Mouse (Mus musculus): Measurements from ENCODE around the gene C77080. TPM values are rescaled to one million over a fixed set of nuclear protein-coding genes. Genes with fewer than 3 reads are reported as not detected.

Gene C77080
- polyA plus RNA-seq, 1 experiment from 2014 or later, result 1.4 TPM

DNA sequence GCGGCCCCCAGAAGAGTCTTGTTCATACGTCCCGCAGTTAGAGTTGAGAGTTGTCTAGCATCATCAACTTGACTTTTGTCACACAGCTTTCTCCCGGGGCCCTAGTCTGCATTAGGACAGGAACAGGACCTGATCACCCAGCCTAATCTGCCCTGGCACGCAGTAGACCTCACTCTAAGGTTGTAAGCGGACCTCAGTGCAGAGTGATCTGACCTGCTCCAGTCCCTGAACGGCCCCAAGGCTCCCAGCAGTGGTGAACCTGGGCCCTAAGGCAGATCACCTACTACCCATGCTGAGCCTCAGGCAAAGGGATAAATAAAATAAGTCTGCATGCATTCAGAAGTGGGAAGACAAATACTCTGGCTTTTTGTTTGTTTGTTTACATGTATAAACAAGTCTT is 11.9 kb downstream of the C77080 start:
- peaks cover 34% of the 10 kb centered on the region for H3K4me1 ChIP-seq (replicated peaks)
- no peak for ATAC-seq (replicated peaks; ENCODE audit: insufficient number of reproducible peaks, insufficient read depth, low FRiP score, low read depth)
- H3K4me3 ChIP-seq, result 0 out of 2 replicates have a peak overlapping the region, but pooled peaks have one; percentile 2
- no peaks in the 10 kb centered on the region for H3K9me3 ChIP-seq (replicated peaks)
- no peak overlapping the region for H3K4me2 ChIP-seq
- H3K27ac ChIP-seq, result no peak overlapping the region
- H3K9ac ChIP-seq, result no peak overlapping the region
- peaks cover 80% of the 10 kb centered on the region for H3K27me3 ChIP-seq
- 42% methylated on average over 7 of the region's 7 CpGs for WGBS
- H3K36me3 ChIP-seq, result no peaks in the 10 kb centered on the region

GRCm38 (mm10) chr4:129248243-129248767 is 12.9 kb downstream of the C77080 start:
- peak overlapping the region; percentile 64 for H3K4me3 ChIP-seq
- WGBS, result under 1% methylated on average over 58 of the region's 74 CpGs
- peaks cover 34% of the 10 kb centered on the region for H3K4me1 ChIP-seq (replicated peaks)
- no peak overlapping the region for H3K27ac ChIP-seq
- H3K27me3 ChIP-seq, result peaks cover 82% of the 10 kb centered on the region
- H3K9ac ChIP-seq, result peak overlapping the region; percentile 67
- peak overlapping the region; percentile 98 for H3K4me2 ChIP-seq
- no peak for ATAC-seq (replicated peaks; ENCODE audit: insufficient number of reproducible peaks, insufficient read depth, low FRiP score, low read depth)
- H3K9me3 ChIP-seq (replicated peaks), result no peaks in the 10 kb centered on the region
- H3K36me3 ChIP-seq, result no peaks in the 10 kb centered on the region

- peak overlapping the region; percentile 67 for H3K9ac ChIP-seq
- no peaks in the 10 kb centered on the region for H3K36me3 ChIP-seq
- H3K4me1 ChIP-seq (replicated peaks), result peaks cover 35% of the 10 kb centered on the region
- H3K27me3 ChIP-seq, result peaks cover 86% of the 10 kb centered on the region
- ATAC-seq (replicated peaks; ENCODE audit: insufficient number of reproducible peaks, insufficient read depth, low FRiP score, low read depth), result no peak
- H3K9me3 ChIP-seq (replicated peaks), result no peaks in the 10 kb centered on the region
- H3K4me3 ChIP-seq, result peak overlapping the region; percentile 64
- no peak overlapping the region for H3K27ac ChIP-seq
- peak overlapping the region; percentile 98 for H3K4me2 ChIP-seq
- WGBS, result 11% methylated on average over 24 of the region's 24 CpGs
These were observed 13.6 kb downstream of the C77080 start for GRCm38 (mm10) chr4:129247381-129248242.

- ATAC-seq (replicated peaks; ENCODE audit: insufficient number of reproducible peaks, insufficient read depth, low FRiP score, low read depth), result no peak
- no peak overlapping the region for H3K27ac ChIP-seq
- H3K4me1 ChIP-seq (replicated peaks), result peaks cover 42% of the 10 kb centered on the region
- WGBS, result 41% methylated on average over 15 of the region's 15 CpGs
- H3K9me3 ChIP-seq (replicated peaks), result no peaks in the 10 kb centered on the region
- H3K4me3 ChIP-seq, result peak overlapping the region; percentile 64; the same call in 1 of the 2 replicates
- peak overlapping the region; percentile 98 for H3K4me2 ChIP-seq
- H3K36me3 ChIP-seq, result no peaks in the 10 kb centered on the region
- H3K27me3 ChIP-seq, result peaks cover 84% of the 10 kb centered on the region
- no peak overlapping the region for H3K9ac ChIP-seq
These were observed 14.6 kb downstream of the C77080 start for GRCm38 (mm10) chr4:129246360-129247301.

- no peak overlapping the region for H3K4me3 ChIP-seq
- no peaks in the 10 kb centered on the region for H3K9me3 ChIP-seq (replicated peaks)
- WGBS, result 44% methylated on average over 4 of the region's 4 CpGs
- peaks cover 33% of the 10 kb centered on the region for H3K4me1 ChIP-seq (replicated peaks)
- H3K27ac ChIP-seq, result no peak overlapping the region
- H3K4me2 ChIP-seq, result no peak overlapping the region
- H3K36me3 ChIP-seq, result no peaks in the 10 kb centered on the region
- H3K27me3 ChIP-seq, result peaks cover 84% of the 10 kb centered on the region
- H3K9ac ChIP-seq, result no peak overlapping the region
- ATAC-seq (replicated peaks; ENCODE audit: insufficient number of reproducible peaks, insufficient read depth, low FRiP score, low read depth), result no peak
These were observed 16.4 kb downstream of the C77080 start for GRCm38 (mm10) chr4:129244802-129245201.

- Histone ChIP-seq H3K9me3 (replicated peaks) (no peaks in the 10 kb centered on the region), H3K27ac (0 out of 2 replicates have a peak overlapping the region, but pooled peaks have one; percentile 23), H3K9ac (no peak overlapping the region), H3K4me3 (no peak overlapping the region), H3K27me3 (peaks cover 83% of the 10 kb centered on the region), H3K4me1 (replicated peaks) (peaks cover 40% of the 10 kb centered on the region), H3K4me2 (no peak overlapping the region), H3K36me3 (no peaks in the 10 kb centered on the region)
- ATAC-seq (replicated peaks; ENCODE audit: insufficient number of reproducible peaks, insufficient read depth, low FRiP score, low read depth), result no peak
- 49% methylated on average over 4 of the region's 4 CpGs for WGBS
These were observed 18.4 kb downstream of the C77080 start for GRCm38 (mm10) chr4:129242761-129243160.

DNA sequence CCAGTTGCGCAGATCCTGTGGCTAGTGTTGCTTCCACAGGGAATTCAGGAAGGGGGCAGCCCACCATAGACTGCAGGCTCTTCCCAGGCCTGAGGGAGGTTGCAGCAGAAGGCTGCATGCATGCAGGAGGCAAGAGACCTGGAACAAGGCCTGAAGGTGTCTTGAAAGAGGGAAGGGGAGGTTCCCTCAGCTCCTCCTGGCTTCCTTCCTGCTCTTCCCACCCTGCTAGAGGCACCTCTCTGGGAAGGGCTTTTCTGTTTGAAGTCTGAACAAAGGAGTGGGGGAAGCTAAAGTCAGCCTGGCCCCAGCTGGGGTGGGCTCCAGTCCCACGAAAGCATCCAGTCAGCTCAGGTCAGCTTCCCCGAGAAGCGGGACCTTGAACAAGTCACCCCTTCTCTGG is 18.9 kb downstream of the C77080 start:
- H3K9ac ChIP-seq, result no peak overlapping the region
- no peak overlapping the region for H3K4me2 ChIP-seq
- H3K4me1 ChIP-seq (replicated peaks), result peaks cover 41% of the 10 kb centered on the region
- peaks cover 83% of the 10 kb centered on the region for H3K27me3 ChIP-seq
- no peaks in the 10 kb centered on the region for H3K9me3 ChIP-seq (replicated peaks)
- 53% methylated on average over 4 of the region's 4 CpGs for WGBS
- H3K4me3 ChIP-seq, result no peak overlapping the region
- H3K36me3 ChIP-seq, result no peaks in the 10 kb centered on the region
- H3K27ac ChIP-seq, result 0 out of 2 replicates have a peak overlapping the region, but pooled peaks have one; percentile 23
- no peak for ATAC-seq (replicated peaks; ENCODE audit: insufficient number of reproducible peaks, insufficient read depth, low FRiP score, low read depth)

GRCm38 (mm10) chr4:129241898-129242297 is 19.3 kb downstream of the C77080 start:
- Histone ChIP-seq H3K9me3 (replicated peaks) (no peaks in the 10 kb centered on the region), H3K27me3 (peaks cover 83% of the 10 kb centered on the region), H3K4me2 (no peak overlapping the region), H3K27ac (0 out of 2 replicates have a peak overlapping the region, but pooled peaks have one; percentile 23), H3K4me1 (replicated peaks) (peaks cover 39% of the 10 kb centered on the region), H3K36me3 (no peaks in the 10 kb centered on the region), H3K4me3 (no peak overlapping the region), H3K9ac (no peak overlapping the region)
- WGBS, result 42% methylated on average over 7 of the region's 7 CpGs
- ATAC-seq (replicated peaks; ENCODE audit: insufficient number of reproducible peaks, insufficient read depth, low FRiP score, low read depth), result no peak

GRCm38 (mm10) chr4:129239075-129239474 is 22.1 kb downstream of the C77080 start:
- Histone ChIP-seq H3K27ac (no peak overlapping the region), H3K4me3 (peak overlapping the region; percentile 63), H3K4me2 (peak overlapping the region; percentile 94), H3K36me3 (no peaks in the 10 kb centered on the region), H3K27me3 (peaks cover 71% of the 10 kb centered on the region), H3K4me1 (replicated peaks) (peaks cover 54% of the 10 kb centered on the region), H3K9me3 (replicated peaks) (no peaks in the 10 kb centered on the region), H3K9ac (peak overlapping the region; percentile 57)
- WGBS, result under 1% methylated on average over 29 of the region's 29 CpGs
- ATAC-seq (replicated peaks; ENCODE audit: insufficient number of reproducible peaks, insufficient read depth, low FRiP score, low read depth), result peak; percentile 81

DNA sequence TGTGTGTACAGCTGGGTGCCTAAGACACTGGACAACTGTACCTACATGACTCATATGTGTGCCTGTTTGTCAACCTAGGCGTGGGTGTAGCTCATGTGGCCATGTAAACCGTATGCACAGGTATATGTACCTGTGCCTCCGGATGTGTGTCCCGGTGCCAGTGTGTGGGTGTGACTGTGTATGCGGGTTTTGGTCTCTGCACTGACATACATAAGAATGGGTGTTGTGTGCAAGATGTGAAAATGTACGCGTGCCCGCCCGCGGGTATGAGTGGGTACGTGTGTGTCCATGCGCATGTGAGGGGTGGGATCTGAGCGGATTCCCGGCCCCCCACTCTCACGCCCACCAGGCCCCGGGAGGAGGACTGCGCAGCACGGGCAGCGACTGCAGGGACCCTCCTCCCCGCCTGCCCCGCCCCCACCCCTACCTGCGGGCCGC is 22.6 kb downstream of the C77080 start:
- Histone ChIP-seq H3K27ac (no peak overlapping the region), H3K4me3 (peak overlapping the region; percentile 63), H3K9me3 (replicated peaks) (no peaks in the 10 kb centered on the region), H3K36me3 (no peaks in the 10 kb centered on the region), H3K9ac (peak overlapping the region; percentile 57), H3K4me1 (replicated peaks) (peaks cover 55% of the 10 kb centered on the region), H3K27me3 (peaks cover 68% of the 10 kb centered on the region), H3K4me2 (peak overlapping the region; percentile 94)
- no peak for ATAC-seq (replicated peaks; ENCODE audit: insufficient number of reproducible peaks, insufficient read depth, low FRiP score, low read depth)
- WGBS, result under 1% methylated on average over 23 of the region's 23 CpGs
